Mouse (Mus musculus): ENCODE measurements around the gene Kcnj3.

DNA sequence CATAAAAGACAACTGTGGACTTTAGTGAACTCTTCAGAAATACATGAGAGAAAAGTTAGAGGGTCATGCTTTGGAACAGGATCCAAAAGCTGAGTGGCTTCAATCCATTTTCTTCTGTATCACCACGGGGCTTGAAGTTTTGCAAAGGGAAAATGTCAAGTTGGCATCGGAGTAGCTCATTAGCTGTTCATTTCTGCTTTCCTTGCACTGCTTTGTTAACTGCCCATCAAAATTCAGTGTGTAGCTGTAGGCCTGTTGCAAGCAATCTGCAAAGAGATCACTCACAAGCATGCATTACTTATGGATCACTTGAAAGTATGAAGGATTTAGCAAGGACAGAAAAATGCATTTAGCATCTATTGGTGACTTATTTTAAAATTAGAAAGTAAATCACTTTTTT lies 33.4 kb downstream of the Kcnj3 start:
- no peak for TF ChIP-seq POLR2AphosphoS2 (IDR thresholded peaks at IDR 0.05; ENCODE audit: insufficient read length, low read depth)
- TF ChIP-seq TCF3 (IDR thresholded peaks at IDR 0.05; ENCODE audit: insufficient read length, low read depth) = no peak
